Mouse (Mus musculus) embryonic fibroblast, embryonic 13.5 days (primary cell): ENCODE results near the gene Fam184b.

Experiments used
- CTCF ChIP-seq: IDR thresholded peaks from 2 replicates; pipeline ENCODE4 v1.5.1; 2011; ENCODE audit warnings: mild to moderate bottlenecking, control low read depth, low read length, moderate library complexity, borderline replicate concordance; ENCODE audit not compliant: insufficient read depth
- POLR2A ChIP-seq: IDR thresholded peaks from 2 replicates; pipeline ENCODE4 v1.6.1; 2011; ENCODE audit warnings: low read depth, mild to moderate bottlenecking, control low read depth, low read length, moderate library complexity

DNA sequence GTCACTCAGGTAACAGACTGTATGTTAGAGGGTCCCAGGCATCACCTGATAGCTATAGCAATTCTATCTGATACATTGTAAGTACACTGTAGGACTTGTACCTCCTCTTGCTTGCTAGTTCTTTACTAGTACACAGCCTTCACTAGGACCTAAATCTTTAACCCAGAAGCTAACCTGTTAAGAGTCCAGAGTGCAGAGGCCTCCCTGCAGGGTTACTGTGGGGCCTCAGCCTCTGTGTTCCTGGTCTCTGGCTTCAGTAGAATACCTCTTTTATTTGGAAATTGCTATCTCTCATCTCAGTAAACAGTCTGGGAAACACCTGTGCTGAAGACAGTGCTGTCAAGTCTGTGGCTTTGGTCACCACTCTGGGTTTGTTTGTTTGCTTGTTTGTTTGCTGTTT is 143.4 kb downstream of the Fam184b start:
- no peak for TF ChIP-seq POLR2A
- TF ChIP-seq CTCF, result no peak
